Mouse (Mus musculus): ENCODE data around the gene Clstn1. TPM values are rescaled to one million over a fixed set of nuclear protein-coding genes. Genes with fewer than 3 reads are reported as not detected.

Gene Clstn1
- polyA plus RNA-seq, 1 experiment = 17.2 TPM

DNA sequence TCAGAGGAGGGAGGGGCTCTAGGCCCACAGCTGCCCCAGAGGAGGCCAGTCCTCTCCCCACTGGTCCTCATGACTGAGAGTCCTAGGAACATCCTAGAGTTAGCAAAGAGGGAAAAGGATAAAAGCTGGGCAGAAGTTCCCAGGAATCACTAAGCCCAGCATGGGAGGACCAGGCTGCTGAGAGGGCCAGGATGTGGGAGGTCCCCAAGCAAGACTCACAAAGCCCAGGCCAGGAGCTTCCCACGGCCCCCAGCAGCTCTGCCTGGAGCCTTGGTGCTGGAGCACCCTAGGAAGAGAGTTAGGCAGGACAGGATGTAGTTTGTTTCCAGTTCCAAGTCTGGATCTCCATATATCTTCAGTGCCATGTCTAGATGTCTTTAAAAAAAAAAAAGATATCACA, 91.7 kb downstream of the Clstn1 start:
- TF ChIP-seq POLR2A (IDR thresholded peaks at IDR 0.05; ENCODE audit: low read depth, low read length) (no peak), CTCF (IDR thresholded peaks at IDR 0.05; ENCODE audit: extremely low read depth, insufficient read depth, insufficient read length, insufficient replicate concordance) (no peak)
- peaks cover 25% of the 10 kb centered on the region for H3K36me3 ChIP-seq (ENCODE audit: control insufficient read depth, insufficient read depth, low read length)
- 78% methylated on average over 1 of the region's 1 CpGs for WGBS
- DNase-seq (ENCODE audit: low read depth in 1 of 2, low spot score in 2 of 2) = no peak
- peaks cover 2% of the 10 kb centered on the region for H3K4me1 ChIP-seq (ENCODE audit: control insufficient read depth, insufficient read depth, insufficient read length)
- no peaks in the 10 kb centered on the region for H3K27me3 ChIP-seq (ENCODE audit: control insufficient read depth, insufficient read depth, low read length)
- no peak overlapping the region for H3K4me3 ChIP-seq (ENCODE audit: extremely low read depth, insufficient read depth, insufficient read length)
- 0 out of 2 replicates have a peak overlapping the region, but pooled peaks have one; percentile 11 for H3K27ac ChIP-seq (ENCODE audit: insufficient read depth, low read length)

DNA sequence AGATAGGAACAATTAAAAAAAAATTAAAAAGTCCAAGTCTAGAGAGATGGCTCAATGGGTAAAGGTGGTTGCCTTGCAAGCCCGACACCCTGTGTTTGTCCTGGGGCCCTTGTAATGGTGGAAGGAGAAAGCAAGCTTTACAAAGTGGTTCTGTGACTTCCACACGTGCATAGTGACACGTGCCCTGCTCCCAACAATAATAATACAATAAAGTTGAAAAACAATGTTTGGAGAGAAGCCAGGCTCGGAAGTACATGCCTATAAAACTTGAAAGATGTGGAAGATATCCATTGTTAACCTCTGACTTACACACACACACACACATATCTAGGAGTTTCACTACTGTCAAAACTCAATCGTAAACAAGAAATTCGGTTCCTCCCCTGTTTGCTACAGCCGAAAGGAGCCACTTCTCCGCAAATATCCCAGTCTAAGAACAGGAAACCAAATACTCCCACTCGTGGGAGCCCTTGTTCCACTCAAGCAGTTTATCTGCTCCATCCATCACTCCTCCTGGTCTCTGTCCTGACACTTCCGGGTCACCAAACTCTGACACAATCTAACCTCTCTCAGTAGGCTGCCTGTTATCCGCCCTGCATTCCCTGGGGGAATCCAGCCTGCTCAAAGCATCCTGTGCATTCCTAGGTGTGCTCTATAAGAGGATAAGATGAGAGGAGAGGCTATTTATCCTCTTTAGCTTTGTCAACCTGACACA, 92.9 kb downstream of the Clstn1 start:
- TF ChIP-seq CTCF (IDR thresholded peaks at IDR 0.05; ENCODE audit: extremely low read depth, insufficient read depth, insufficient read length, insufficient replicate concordance) (no peak), POLR2A (IDR thresholded peaks at IDR 0.05; ENCODE audit: low read depth, low read length) (no peak)
- no peak overlapping the region for H3K4me3 ChIP-seq (ENCODE audit: extremely low read depth, insufficient read depth, insufficient read length)
- no peak overlapping the region for H3K27ac ChIP-seq (ENCODE audit: insufficient read depth, low read length)
- no peak for DNase-seq (ENCODE audit: low read depth in 1 of 2, low spot score in 2 of 2)
- peaks cover 21% of the 10 kb centered on the region for H3K36me3 ChIP-seq (ENCODE audit: control insufficient read depth, insufficient read depth, low read length)
- H3K4me1 ChIP-seq (ENCODE audit: control insufficient read depth, insufficient read depth, insufficient read length) = peaks cover 2% of the 10 kb centered on the region
- 77% methylated on average over 11 of the region's 11 CpGs for whole genome bisulfite sequencing
- H3K27me3 ChIP-seq (ENCODE audit: control insufficient read depth, insufficient read depth, low read length) = no peaks in the 10 kb centered on the region

DNA sequence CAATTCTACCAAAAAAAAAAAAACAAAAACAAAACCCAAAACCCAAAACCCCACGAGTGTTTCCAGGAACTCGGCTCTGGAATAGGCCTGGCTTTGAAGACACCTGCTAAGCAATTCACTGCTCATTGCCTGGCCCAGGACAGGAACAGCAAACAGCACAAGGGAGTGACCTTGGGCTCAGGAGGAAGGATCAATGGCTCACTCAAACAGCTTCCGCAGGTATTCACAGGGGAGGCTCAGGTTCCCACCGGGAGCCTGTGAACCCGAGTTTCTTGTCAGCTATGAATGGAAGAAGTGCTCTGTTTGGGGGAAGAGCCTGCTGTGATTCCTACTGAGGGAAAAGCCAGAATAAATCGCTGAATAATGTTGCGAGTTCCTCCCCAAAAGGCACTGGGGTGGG, 97.6 kb downstream of the Clstn1 start:
- TF ChIP-seq POLR2A (IDR thresholded peaks at IDR 0.05; ENCODE audit: low read depth, low read length) = no peak
- TF ChIP-seq CTCF (IDR thresholded peaks at IDR 0.05; ENCODE audit: extremely low read depth, insufficient read depth, insufficient read length, insufficient replicate concordance) = no peak

DNA sequence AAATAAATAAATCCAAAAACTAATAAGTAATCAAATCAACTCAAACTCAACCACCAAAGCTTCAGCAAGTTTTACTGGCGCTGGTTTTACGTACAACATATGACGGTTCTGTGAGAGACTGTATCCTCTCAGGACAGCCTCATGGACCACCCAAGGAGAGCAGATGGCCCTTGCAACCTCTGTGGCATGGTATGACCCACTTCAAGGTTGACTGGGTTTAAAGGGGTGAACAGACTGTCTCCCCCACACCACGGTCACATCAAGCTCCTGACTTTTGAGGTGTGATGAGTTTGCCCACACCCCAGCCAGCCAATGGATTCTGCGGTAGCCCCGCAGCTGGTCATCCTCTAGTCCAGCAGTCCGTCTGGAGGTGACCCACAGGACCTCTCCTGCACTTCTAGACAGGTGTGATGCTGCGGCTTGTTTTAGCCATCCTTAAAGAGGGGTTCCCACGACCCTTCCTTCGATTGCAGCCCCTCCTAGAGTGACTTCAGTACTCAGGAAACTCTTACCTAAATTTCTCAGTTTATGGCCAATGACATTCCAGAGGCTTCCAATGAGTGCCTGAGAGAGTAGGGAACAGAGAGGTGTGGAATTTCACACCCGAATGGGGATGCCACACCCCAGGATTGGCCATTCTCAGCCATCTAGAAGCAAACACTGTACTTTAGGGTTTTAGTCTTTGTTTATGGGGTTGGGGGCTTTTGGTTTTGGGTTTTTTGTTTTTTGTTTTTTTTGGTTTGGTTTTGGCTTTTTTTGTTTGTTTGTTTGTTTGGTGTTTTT, 98.8 kb downstream of the Clstn1 start:
- Histone ChIP-seq H3K27ac (ENCODE audit: insufficient read depth, low read length) (no peak overlapping the region), H3K4me3 (ENCODE audit: extremely low read depth, insufficient read depth, insufficient read length) (no peak overlapping the region), H3K4me1 (ENCODE audit: control insufficient read depth, insufficient read depth, insufficient read length) (peaks cover 11% of the 10 kb centered on the region), H3K36me3 (ENCODE audit: control insufficient read depth, insufficient read depth, low read length) (peaks cover 22% of the 10 kb centered on the region), H3K27me3 (ENCODE audit: control insufficient read depth, insufficient read depth, low read length) (no peaks in the 10 kb centered on the region)
- TF ChIP-seq POLR2A (IDR thresholded peaks at IDR 0.05; ENCODE audit: low read depth, low read length) = no peak
- no peak for TF ChIP-seq CTCF (IDR thresholded peaks at IDR 0.05; ENCODE audit: extremely low read depth, insufficient read depth, insufficient read length, insufficient replicate concordance)
- no peak for DNase-seq (ENCODE audit: low read depth in 1 of 2, low spot score in 2 of 2)
- 87% methylated on average over 11 of the region's 11 CpGs for WGBS

More for the DNA sequence above, 97.6 kb downstream of the Clstn1 start:
- H3K4me3 ChIP-seq (ENCODE audit: extremely low read depth, insufficient read depth, insufficient read length) = no peak overlapping the region
- peaks cover 23% of the 10 kb centered on the region for H3K36me3 ChIP-seq (ENCODE audit: control insufficient read depth, insufficient read depth, low read length)
- peaks cover 11% of the 10 kb centered on the region for H3K4me1 ChIP-seq (ENCODE audit: control insufficient read depth, insufficient read depth, insufficient read length)
- no peaks in the 10 kb centered on the region for H3K27me3 ChIP-seq (ENCODE audit: control insufficient read depth, insufficient read depth, low read length)
- no peak overlapping the region for H3K27ac ChIP-seq (ENCODE audit: insufficient read depth, low read length)
- no peak for DNase-seq (ENCODE audit: low read depth in 1 of 2, low spot score in 2 of 2)
- 69% methylated on average over 7 of the region's 7 CpGs for WGBS

DNA sequence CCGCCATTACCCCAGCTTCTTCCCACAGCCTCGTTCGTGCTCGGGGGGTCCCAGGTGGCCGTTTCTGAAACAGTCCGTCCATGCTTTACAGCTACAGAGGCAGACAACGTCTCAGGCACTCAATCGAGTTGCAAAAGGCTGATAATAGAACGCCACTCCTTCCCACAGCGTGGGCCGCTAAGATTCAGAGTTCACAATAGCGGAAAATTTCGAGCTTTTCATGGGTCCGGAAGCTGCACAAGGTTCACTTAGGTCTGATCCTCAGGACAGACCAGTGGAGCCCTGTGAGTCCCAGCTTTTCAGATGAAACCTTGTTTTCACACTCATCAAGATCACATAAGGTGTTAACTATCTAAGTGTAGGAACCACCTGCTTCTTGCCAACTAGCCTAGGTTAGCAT, 102.6 kb downstream of the Clstn1 start:
- H3K27me3 ChIP-seq (ENCODE audit: control insufficient read depth, insufficient read depth, low read length) = no peaks in the 10 kb centered on the region
- TF ChIP-seq CTCF (IDR thresholded peaks at IDR 0.05; ENCODE audit: extremely low read depth, insufficient read depth, insufficient read length, insufficient replicate concordance) = no peak
- TF ChIP-seq POLR2A (IDR thresholded peaks at IDR 0.05; ENCODE audit: low read depth, low read length) = no peak
- WGBS = 93% methylated on average over 14 of the region's 14 CpGs
- no peak overlapping the region for H3K27ac ChIP-seq (ENCODE audit: insufficient read depth, low read length)
- peaks cover 38% of the 10 kb centered on the region for H3K4me1 ChIP-seq (ENCODE audit: control insufficient read depth, insufficient read depth, insufficient read length)
- H3K4me3 ChIP-seq (ENCODE audit: extremely low read depth, insufficient read depth, insufficient read length) = no peak overlapping the region
- H3K36me3 ChIP-seq (ENCODE audit: control insufficient read depth, insufficient read depth, low read length) = peaks cover 24% of the 10 kb centered on the region
- no peak for DNase-seq (ENCODE audit: low read depth in 1 of 2, low spot score in 2 of 2)

DNA sequence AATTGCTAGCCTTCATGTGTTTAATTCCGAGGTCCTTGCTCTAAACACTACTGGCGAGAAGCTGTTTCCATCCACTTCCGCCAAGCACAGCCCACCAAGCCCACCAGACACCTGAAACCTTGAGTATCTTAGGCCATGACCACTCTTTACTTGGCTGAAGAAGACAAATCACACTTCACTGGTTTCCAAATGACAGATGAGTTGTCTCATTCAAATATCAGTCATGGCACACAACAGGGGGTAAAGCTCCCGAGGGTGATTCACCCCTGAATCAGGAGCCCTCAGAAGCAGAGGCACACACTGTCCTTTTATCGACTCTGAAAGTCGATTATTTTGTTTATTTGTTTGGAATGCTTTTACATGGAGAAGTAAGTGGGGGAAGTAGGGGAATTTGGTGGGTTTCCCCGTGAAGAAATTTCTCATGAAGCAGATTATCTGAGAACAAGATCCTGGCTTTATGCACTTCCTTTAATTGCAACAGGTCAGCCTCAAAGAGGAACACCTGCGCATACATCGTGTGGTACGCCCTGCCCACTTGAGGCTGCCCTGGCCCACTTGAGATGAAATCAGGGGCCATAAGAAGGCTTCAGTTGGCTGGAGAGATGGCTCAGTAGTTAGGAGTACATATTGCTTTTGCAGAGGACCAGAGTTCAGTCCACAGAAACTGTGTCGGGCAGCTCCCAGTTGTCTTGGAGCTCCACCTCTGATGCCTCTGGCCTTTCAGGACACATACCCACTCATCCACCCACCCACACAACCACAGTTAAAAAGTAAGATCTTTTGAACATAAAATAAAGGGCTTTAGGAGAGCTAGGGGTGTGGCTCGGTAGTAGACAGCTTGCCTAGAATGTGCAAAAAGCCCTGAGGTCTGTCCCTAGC, 103.8 kb downstream of the Clstn1 start:
- Histone ChIP-seq H3K27me3 (ENCODE audit: control insufficient read depth, insufficient read depth, low read length) (no peaks in the 10 kb centered on the region), H3K36me3 (ENCODE audit: control insufficient read depth, insufficient read depth, low read length) (peaks cover 21% of the 10 kb centered on the region), H3K4me1 (ENCODE audit: control insufficient read depth, insufficient read depth, insufficient read length) (peaks cover 33% of the 10 kb centered on the region), H3K27ac (ENCODE audit: insufficient read depth, low read length) (peak overlapping the region; percentile 70), H3K4me3 (ENCODE audit: extremely low read depth, insufficient read depth, insufficient read length) (no peak overlapping the region)
- 50% methylated on average over 12 of the region's 12 CpGs for WGBS
- DNase-seq (ENCODE audit: low read depth in 1 of 2, low spot score in 2 of 2) = no peak
- no peak for TF ChIP-seq CTCF (IDR thresholded peaks at IDR 0.05; ENCODE audit: extremely low read depth, insufficient read depth, insufficient read length, insufficient replicate concordance)
- no peak for TF ChIP-seq POLR2A (IDR thresholded peaks at IDR 0.05; ENCODE audit: low read depth, low read length)
